Mouse (Mus musculus) liver, adult 2 months (tissue): Measurements from ENCODE around the gene Ccdc103. TPM values are rescaled to one million over a fixed set of nuclear protein-coding genes. Genes with fewer than 3 reads are reported as not detected.
A peak's percentile ranks its signal among the peaks of the same experiment; 100 is the strongest.

Experiments used
- DNase-seq: peaks from one replicate; pipeline ENCODE4 v3.0.0-alpha.2; 2011; ENCODE audit warnings: low read depth, low spot score; ENCODE audit errors: extremely low read depth
- H3K27ac ChIP-seq: fragments of 200-500 bp; replicated peaks from 2 replicates; pipeline ENCODE4 v1.5.1; 2012; ENCODE audit warnings: low read depth, mild to moderate bottlenecking, control low read depth, inconsistent platforms, low read length; ENCODE audit not compliant: insufficient read depth
- H3K27me3 ChIP-seq: fragments of 200-500 bp; 2 replicates; pipeline ENCODE4 v1.6.1; 2012; ENCODE audit warnings: mild to moderate bottlenecking, moderate library complexity, low read length, inconsistent platforms; ENCODE audit not compliant: control insufficient read depth, insufficient read depth
- H3K36me3 ChIP-seq: fragments of 200-500 bp; 2 replicates; pipeline ENCODE4 v1.6.1; 2012; ENCODE audit warnings: low read length, inconsistent platforms; ENCODE audit not compliant: control insufficient read depth, insufficient read depth
- H3K4me1 ChIP-seq: fragments of 200-500 bp; 2 replicates; pipeline ENCODE4 v1.6.1; 2011; ENCODE audit warnings: low read length; ENCODE audit not compliant: control insufficient read depth, insufficient read depth
- H3K4me3 ChIP-seq: fragments of 200-500 bp; 2 replicates; pipeline ENCODE4 v1.5.1; 2011; ENCODE audit warnings: low read depth, mild to moderate bottlenecking, control low read depth, low read length, moderate library complexity; ENCODE audit not compliant: insufficient read depth
- H3K79me2 ChIP-seq: fragments of 200-500 bp; 2 replicates; pipeline ENCODE4 v1.6.1; 2012; ENCODE audit warnings: inconsistent platforms, mild to moderate bottlenecking, low read length, moderate library complexity; ENCODE audit not compliant: control insufficient read depth, insufficient read depth
- H3K9ac ChIP-seq: fragments of 200-500 bp; 2 replicates; pipeline ENCODE4 v1.6.1; 2012; ENCODE audit warnings: low read depth, mild to moderate bottlenecking, control low read depth, inconsistent platforms, low read length
- CTCF ChIP-seq: fragments of 200-500 bp; IDR thresholded peaks from 2 replicates; pipeline ENCODE4 v1.5.1; 2011; ENCODE audit warnings: low read depth, low read length, control low read depth
- POLR2A ChIP-seq: fragments of 200-500 bp; IDR thresholded peaks from 2 replicates; pipeline ENCODE4 v1.6.1; 2011; ENCODE audit warnings: low read length, control low read depth; ENCODE audit not compliant: insufficient read depth; ENCODE audit errors: extremely low read depth
- WGBS: fragments of 180-500 bp; shearing (Covaris S2); methylation state at CpG from one replicate; pipeline ENCODE4 v1.1.7; 2018; 5-methylcytosine and 5-hydroxymethylcytosine counted together
- polyA plus RNA-seq: library from polyadenylated mRNA; depleted of rRNA; stranded (reverse); fragments of >200 nt; gene quantifications from 2 replicates; pipeline ENCODE4 v1.2.3, GENCODE M21; 2012
- total RNA-seq: library from RNA; depleted of rRNA; stranded (reverse); fragments of >200 nt; gene quantifications from 2 replicates; pipeline ENCODE4 v1.2.3, GENCODE M21; 2014

Ccdc103 gene
- total and polyA plus RNA-seq, 2 experiments: 0.06 to 0.09 TPM

DNA sequence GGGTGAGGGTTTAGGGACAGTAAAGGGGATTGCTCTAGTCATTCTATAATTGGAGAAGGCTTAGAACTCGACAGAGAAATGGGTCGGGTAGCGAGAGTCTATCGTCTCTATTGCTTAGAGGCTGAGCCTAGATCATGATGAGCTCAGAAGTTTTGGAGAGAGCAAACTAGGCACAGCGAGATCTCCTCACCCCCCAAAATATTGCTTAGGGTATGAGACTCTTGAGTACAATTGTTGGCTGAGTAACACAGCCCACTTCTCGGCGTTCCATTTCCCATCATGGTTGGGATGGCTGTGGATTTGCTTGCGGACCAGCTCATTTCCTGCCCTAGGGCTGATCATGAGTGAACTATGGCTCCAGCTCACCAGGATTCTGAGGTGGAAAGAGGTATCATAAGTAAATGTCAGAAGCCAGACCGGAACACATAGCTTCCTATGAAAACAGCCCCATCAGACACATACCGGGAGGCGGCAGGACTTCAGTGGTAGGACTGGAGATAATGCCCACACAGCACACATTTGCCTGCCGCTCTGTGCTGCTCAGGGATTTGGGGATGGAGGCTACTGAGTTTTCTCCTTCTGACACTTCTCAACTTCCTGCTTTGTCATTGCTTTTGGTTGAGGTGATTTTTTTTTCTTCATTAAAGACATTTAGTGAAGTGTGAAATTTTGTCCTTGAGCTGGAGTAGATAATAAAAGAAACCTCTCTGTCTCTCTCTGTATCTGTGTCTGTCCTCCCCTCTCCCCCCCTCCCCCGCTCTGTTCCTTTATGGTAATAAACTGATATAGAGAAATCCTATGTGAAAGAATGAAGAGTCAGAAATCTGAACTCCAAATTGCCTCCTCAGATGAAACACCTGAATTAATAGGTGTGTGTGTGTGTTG, 552 bp downstream of the Ccdc103 start:
- Histone ChIP-seq H3K27me3 (no peaks in the 10 kb centered on the region), H3K9ac (peak overlapping the region; percentile 21; the same call in 1 of the 2 replicates), H3K4me3 (peak overlapping the region; percentile 71), H3K27ac (no peak overlapping the region), H3K36me3 (peaks cover 1% of the 10 kb centered on the region; the same call in 1 of the 2 replicates), H3K4me1 (peaks cover 6% of the 10 kb centered on the region; the same call in 1 of the 2 replicates), H3K79me2 (peaks cover 7% of the 10 kb centered on the region; the same call in 1 of the 2 replicates)
- WGBS: 15% methylated on average over 13 of the region's 13 CpGs
- DNase-seq: no peak
- no peak for TF ChIP-seq CTCF
- TF ChIP-seq POLR2A: no peak

DNA sequence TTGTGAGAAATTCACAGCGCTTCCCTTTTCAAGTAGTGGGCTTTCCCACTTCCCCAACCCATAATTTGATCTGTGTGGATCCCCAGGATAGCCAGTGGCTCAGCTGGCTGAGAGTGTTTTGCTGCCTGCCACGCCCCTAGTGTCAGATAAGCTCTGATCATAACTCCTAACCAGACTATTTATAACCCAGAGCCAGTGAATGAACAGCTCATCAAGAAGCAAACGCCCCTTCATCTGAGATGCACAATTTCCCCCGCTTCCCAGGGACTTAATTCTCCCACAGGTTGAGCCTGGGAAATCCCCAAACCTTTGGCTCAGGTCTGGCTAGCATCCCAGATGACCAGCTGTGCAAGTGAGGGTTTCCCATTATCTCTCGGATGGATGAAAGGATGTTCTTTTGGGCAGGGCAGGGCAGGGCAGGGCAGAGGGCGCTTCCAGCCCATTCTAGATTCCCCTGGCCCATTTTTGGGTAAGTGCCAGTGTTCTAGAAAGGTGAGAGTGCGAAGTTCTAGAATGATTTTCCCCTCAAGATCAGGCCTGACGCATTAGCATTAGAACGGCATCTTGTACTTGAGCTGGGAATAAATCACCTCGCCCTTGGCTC, 3.7 kb downstream of the Ccdc103 start, which contains the start of gene Fam187a:
Fam187a (plus strand) TSS at position 554 of the 604 bp plus-strand sequence.
- no peak within 1 kb of the TSS for H3K9ac ChIP-seq
- TF ChIP-seq CTCF: no peak
- no peak for TF ChIP-seq POLR2A
- H3K36me3 ChIP-seq: no peaks in the 10 kb centered on the region
- WGBS: 63% methylated on average over 10 of the region's 10 CpGs
- H3K79me2 ChIP-seq: 0 out of 2 replicates have a peak, but pooled peaks cover 7% of the 10 kb centered on the region
- H3K4me3 ChIP-seq: no peak within 1 kb of the TSS
- H3K27me3 ChIP-seq: no peaks in the 10 kb centered on the region
- H3K4me1 ChIP-seq: peaks cover 6% of the 10 kb centered on the region; the same call in 1 of the 2 replicates
- no peak for DNase-seq
- H3K27ac ChIP-seq: no peak within 1 kb of the TSS

DNA sequence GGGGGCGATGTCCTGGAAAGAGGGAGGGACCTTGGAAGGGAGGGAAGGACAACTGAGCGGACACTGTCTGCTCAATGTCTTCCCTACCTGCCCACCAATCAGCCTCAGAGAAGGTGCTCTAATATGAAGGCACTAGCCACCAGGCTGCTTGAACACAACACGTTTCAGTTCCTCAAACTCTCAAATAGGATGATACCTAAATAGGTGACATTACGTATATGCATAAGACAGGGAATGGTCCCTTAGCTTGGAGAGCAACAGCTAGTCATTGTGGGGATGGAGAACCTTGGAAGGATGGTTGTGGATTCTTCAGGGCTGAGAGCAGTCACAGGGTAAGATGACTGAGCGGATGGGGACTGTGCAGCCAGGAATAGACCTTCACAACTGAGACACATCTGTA, 6.4 kb downstream of the Ccdc103 start:
- H3K4me1 ChIP-seq: no peaks in the 10 kb centered on the region
- no peak overlapping the region for H3K4me3 ChIP-seq
- no peaks in the 10 kb centered on the region for H3K27me3 ChIP-seq
- H3K36me3 ChIP-seq: no peaks in the 10 kb centered on the region
- 71% methylated on average over 4 of the region's 5 CpGs for WGBS
- H3K9ac ChIP-seq: no peak overlapping the region
- TF ChIP-seq CTCF: no peak
- no peak for TF ChIP-seq POLR2A
- no peak overlapping the region for H3K27ac ChIP-seq
- no peaks in the 10 kb centered on the region for H3K79me2 ChIP-seq
- no peak for DNase-seq

DNA sequence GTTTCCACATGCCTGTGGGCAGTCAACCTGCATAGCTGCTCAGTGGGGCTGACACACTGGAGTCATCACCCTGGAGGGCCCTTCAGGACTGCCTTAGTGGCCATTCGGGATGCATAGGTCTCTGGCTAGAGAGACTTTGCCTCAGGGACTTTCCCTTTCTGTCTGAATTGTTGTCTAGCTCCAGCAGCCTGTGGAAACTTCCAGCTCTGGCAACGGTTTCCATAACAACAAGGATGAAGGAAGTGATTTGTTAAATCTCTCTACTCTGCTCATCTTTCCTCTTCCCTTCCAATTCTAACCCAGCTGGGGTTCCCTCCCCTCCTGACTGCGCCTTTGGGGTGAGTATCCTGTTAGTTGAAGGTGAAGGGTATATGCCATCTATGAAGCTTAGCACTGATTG, 7.1 kb downstream of the Ccdc103 start:
- DNase-seq: no peak
- 0 out of 2 replicates have a peak, but pooled peaks cover under 1% of the 10 kb centered on the region for H3K4me1 ChIP-seq
- 48% methylated on average over 3 of the region's 3 CpGs for WGBS
- H3K27me3 ChIP-seq: no peaks in the 10 kb centered on the region
- no peaks in the 10 kb centered on the region for H3K36me3 ChIP-seq
- no peak overlapping the region for H3K27ac ChIP-seq
- no peak overlapping the region for H3K9ac ChIP-seq
- no peak for TF ChIP-seq POLR2A
- TF ChIP-seq CTCF: no peak
- H3K79me2 ChIP-seq: no peaks in the 10 kb centered on the region
- H3K4me3 ChIP-seq: no peak overlapping the region

GRCm38 (mm10) chr11:102890096-102890495, 9.1 kb downstream of the Ccdc103 start:
- H3K4me3 ChIP-seq: no peak overlapping the region
- H3K9ac ChIP-seq: no peak overlapping the region
- no peak overlapping the region for H3K27ac ChIP-seq
- no peaks in the 10 kb centered on the region for H3K79me2 ChIP-seq
- WGBS: 79% methylated on average over 5 of the region's 5 CpGs
- peaks cover 5% of the 10 kb centered on the region; the same call in 1 of the 2 replicates for H3K4me1 ChIP-seq
- no peaks in the 10 kb centered on the region for H3K27me3 ChIP-seq
- no peak for DNase-seq
- H3K36me3 ChIP-seq: no peaks in the 10 kb centered on the region
- no peak for TF ChIP-seq CTCF
